ENCODE assay signal across 27 mouse cellular contexts in the genomic region with DNA sequence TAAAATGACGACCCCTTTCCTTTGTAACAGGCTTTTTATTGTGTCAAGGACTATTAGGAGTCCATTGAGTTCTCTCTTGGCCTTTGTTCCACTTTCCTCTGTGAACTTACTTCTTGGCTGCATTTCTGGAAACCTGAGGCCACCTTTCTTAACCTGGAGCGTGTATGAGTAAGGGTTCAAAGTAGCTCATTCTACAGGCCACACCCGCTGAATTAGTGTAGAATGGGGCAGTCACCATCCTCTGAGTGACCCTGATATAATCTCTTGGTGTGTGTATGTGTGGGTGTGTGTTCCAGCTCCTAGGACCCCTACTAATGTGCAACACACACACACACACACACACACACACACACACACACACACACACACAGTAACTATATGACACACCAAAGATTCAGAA.
DNase-seq lines count a peak whose midpoint lies in the region; ATAC-seq and TF ChIP-seq lines count a peak whose summit lies in the region.
"Had no signal": no experiment of that assay in that cellular context is flagged by ENCODE, and none has a peak within 500 bp of the region (broad histone marks: within the 10 kb centered on the region; RNA-seq: fewer than 3 reads in every experiment).

No protein-coding gene starts in this region.

- peak; percentile 88 for ATAC-seq in intestine, embryonic 15.5 days
- ATAC-seq in intestine, postnatal 0 days, result no peak
- ATAC-seq in stomach, postnatal 0 days (ENCODE audit: low FRiP score, low TSS enrichment), result peak; percentile 82; the same call in 1 of the 2 replicates
- ATAC-seq in hindbrain, embryonic 14.5 days (ENCODE audit: low FRiP score), result no peak
- ATAC-seq: activated CD4-positive, CD25-positive, alpha-beta regulatory T cell, adult 4 months; CD4-positive, CD25-positive, alpha-beta regulatory T cell, adult 4 months; forebrain, embryonic 13.5 days; forebrain, embryonic 15.5 days; forebrain, postnatal 0 days; Patski had no signal

- WGBS in intestine, embryonic 15.5 days, result 70% methylated on average over 3 of the region's 3 CpGs
- WGBS in intestine, postnatal 0 days, result 46% methylated on average over 3 of the region's 3 CpGs
- WGBS in small intestine, adult 2 months, result 37% methylated on average over 3 of the region's 3 CpGs
- 65% methylated on average over 3 of the region's 3 CpGs for WGBS in stomach, postnatal 0 days
- WGBS in kidney, adult 2 months, result 53% methylated on average over 3 of the region's 3 CpGs
- WGBS in hindbrain, embryonic 14.5 days, result 82% methylated on average over 3 of the region's 3 CpGs

- no peak for TF ChIP-seq CTCF in intestine, postnatal 0 days (IDR thresholded peaks at IDR 0.05; ENCODE audit: low read depth)
- TF ChIP-seq CTCF in small intestine, adult 2 months (IDR thresholded peaks at IDR 0.05; ENCODE audit: extremely low read depth, insufficient read length, insufficient replicate concordance, low read depth, low read length), result no peak
- no peak for TF ChIP-seq CTCF in stomach, postnatal 0 days (IDR thresholded peaks at IDR 0.05; ENCODE audit: low read depth)
- no peak for TF ChIP-seq CTCF in kidney, adult 2 months (conservative IDR thresholded peaks at IDR 0.05; ENCODE audit: insufficient read depth, insufficient read length, low read depth, low read length)

- H3K4me2 ChIP-seq in intestine, embryonic 15.5 days (replicated peaks), result no peak overlapping the region
- no peak overlapping the region for H3K4me2 ChIP-seq in intestine, postnatal 0 days (replicated peaks; ENCODE audit: low read depth)
- H3K4me2 ChIP-seq in stomach, postnatal 0 days (replicated peaks; ENCODE audit: low read depth), result no peak overlapping the region
- H3K4me2 ChIP-seq in hindbrain, embryonic 14.5 days (replicated peaks), result no peak overlapping the region
- H3K4me2 ChIP-seq: embryonic facial prominence, embryonic 13.5 days; embryonic facial prominence, embryonic 15.5 days; forebrain, embryonic 13.5 days; forebrain, embryonic 15.5 days had no signal

- H3K4me1 ChIP-seq in intestine, embryonic 15.5 days (replicated peaks), result no peaks in the 10 kb centered on the region
- H3K4me1 ChIP-seq in intestine, postnatal 0 days (replicated peaks; ENCODE audit: control insufficient read depth, insufficient read depth, low read length), result no peaks in the 10 kb centered on the region
- peaks cover 10% of the 10 kb centered on the region for H3K4me1 ChIP-seq in small intestine, adult 2 months (ENCODE audit: control insufficient read depth, insufficient read depth, insufficient read length, low read length)
- H3K4me1 ChIP-seq in stomach, postnatal 0 days (replicated peaks; ENCODE audit: control insufficient read depth, insufficient read depth), result no peaks in the 10 kb centered on the region
- H3K4me1 ChIP-seq in kidney, adult 2 months (ENCODE audit: control insufficient read depth, insufficient read depth, low read length), result no peaks in the 10 kb centered on the region; the same call in 1 of the 2 replicates
- no peaks in the 10 kb centered on the region for H3K4me1 ChIP-seq in hindbrain, embryonic 14.5 days (replicated peaks; ENCODE audit: control insufficient read depth, insufficient read depth, low read length)
- H3K4me1 ChIP-seq: embryonic facial prominence, embryonic 13.5 days; embryonic facial prominence, embryonic 15.5 days; forebrain, embryonic 13.5 days; forebrain, embryonic 15.5 days had no signal

- no peaks in the 10 kb centered on the region for H3K36me3 ChIP-seq in intestine, embryonic 15.5 days
- no peaks in the 10 kb centered on the region for H3K36me3 ChIP-seq in intestine, postnatal 0 days (ENCODE audit: control insufficient read depth, insufficient read depth)
- H3K36me3 ChIP-seq in small intestine, adult 2 months (ENCODE audit: control insufficient read depth, insufficient read depth, low read length), result no peaks in the 10 kb centered on the region
- no peaks in the 10 kb centered on the region for H3K36me3 ChIP-seq in stomach, postnatal 0 days (ENCODE audit: control insufficient read depth, insufficient read depth, low read length)
- no peaks in the 10 kb centered on the region for H3K36me3 ChIP-seq in kidney, adult 2 months (ENCODE audit: control insufficient read depth, insufficient read depth, low read length)
- no peaks in the 10 kb centered on the region for H3K36me3 ChIP-seq in hindbrain, embryonic 14.5 days (replicated peaks; ENCODE audit: control insufficient read depth, insufficient read depth)
- H3K36me3 ChIP-seq: embryonic facial prominence, embryonic 13.5 days; embryonic facial prominence, embryonic 15.5 days; forebrain, embryonic 15.5 days; G1E had no signal

- no peak overlapping the region for H3K27ac ChIP-seq in intestine, embryonic 15.5 days
- no peak overlapping the region for H3K27ac ChIP-seq in intestine, postnatal 0 days (ENCODE audit: low read depth, low read length)
- H3K27ac ChIP-seq in small intestine, adult 2 months (ENCODE audit: insufficient read depth, low read depth, low read length), result peak overlapping the region; percentile 37; the same call in 1 of the 2 replicates
- H3K27ac ChIP-seq in stomach, postnatal 0 days (replicated peaks), result no peak overlapping the region
- H3K27ac ChIP-seq in kidney, adult 2 months (ENCODE audit: insufficient read depth, low read depth, low read length), result no peak overlapping the region
- no peak overlapping the region for H3K27ac ChIP-seq in hindbrain, embryonic 14.5 days
- H3K27ac ChIP-seq: embryonic facial prominence, embryonic 13.5 days; embryonic facial prominence, embryonic 15.5 days; forebrain, embryonic 13.5 days; forebrain, embryonic 15.5 days had no signal

- no peak for TF ChIP-seq EP300 in stomach, postnatal 0 days (optimal IDR thresholded peaks at IDR 0.05)

- no peak for DNase-seq in stomach, postnatal 0 days (ENCODE audit: low spot score)
- DNase-seq in kidney, adult 2 months, result no peak
- no peak for DNase-seq in hindbrain, embryonic 14.5 days (ENCODE audit: low spot score)
- DNase-seq: adrenal gland, adult 8-10 months; adrenal gland, postnatal 14 days; adrenal gland, postnatal 36 days; B cell, adult 2 months; cerebellum, adult 11 months; cerebellum, adult 18-20 months; cerebellum, adult 8-10 months; cerebellum, adult 9-11 months; cerebellum, postnatal 14 days; cerebellum, postnatal 36 days; embryo, embryonic 11 days; forebrain, postnatal 0 days had no signal

- TF ChIP-seq POLR2A in small intestine, adult 2 months (IDR thresholded peaks at IDR 0.05; ENCODE audit: low read depth, low read length), result no peak
- no peak for TF ChIP-seq POLR2A in kidney, adult 2 months (IDR thresholded peaks at IDR 0.05; ENCODE audit: low read depth, low read length)

- no peak overlapping the region for H3K9ac ChIP-seq in intestine, embryonic 15.5 days
- no peak overlapping the region for H3K9ac ChIP-seq in intestine, postnatal 0 days (ENCODE audit: low read depth, low read length)
- H3K9ac ChIP-seq in stomach, postnatal 0 days (ENCODE audit: low read length), result no peak overlapping the region
- H3K9ac ChIP-seq in hindbrain, embryonic 14.5 days, result no peak overlapping the region
- H3K9ac ChIP-seq: embryonic facial prominence, embryonic 13.5 days; embryonic facial prominence, embryonic 15.5 days; forebrain, embryonic 13.5 days; forebrain, embryonic 15.5 days; forebrain, postnatal 0 days had no signal

- H3K27me3 ChIP-seq in intestine, embryonic 15.5 days (replicated peaks), result no peaks in the 10 kb centered on the region
- no peaks in the 10 kb centered on the region for H3K27me3 ChIP-seq in intestine, postnatal 0 days (replicated peaks; ENCODE audit: control insufficient read depth, insufficient read depth, low read length)
- H3K27me3 ChIP-seq in small intestine, adult 2 months (ENCODE audit: control insufficient read depth, insufficient read depth, low read length), result no peaks in the 10 kb centered on the region
- H3K27me3 ChIP-seq in stomach, postnatal 0 days (ENCODE audit: control insufficient read depth, insufficient read depth, low read length), result no peaks in the 10 kb centered on the region
- no peaks in the 10 kb centered on the region for H3K27me3 ChIP-seq in kidney, adult 2 months (replicated peaks; ENCODE audit: control insufficient read depth, insufficient read depth, low read length)
- H3K27me3 ChIP-seq in hindbrain, embryonic 14.5 days (ENCODE audit: control insufficient read depth, insufficient read depth, low read length), result no peaks in the 10 kb centered on the region
- H3K27me3 ChIP-seq: CH12.LX; embryonic facial prominence, embryonic 13.5 days; embryonic facial prominence, embryonic 15.5 days; forebrain, embryonic 13.5 days; forebrain, embryonic 15.5 days; Patski had no signal

- no peaks in the 10 kb centered on the region for H3K9me3 ChIP-seq in intestine, embryonic 15.5 days
- H3K9me3 ChIP-seq in intestine, postnatal 0 days (ENCODE audit: control insufficient read depth), result no peaks in the 10 kb centered on the region
- no peaks in the 10 kb centered on the region for H3K9me3 ChIP-seq in stomach, postnatal 0 days (ENCODE audit: control insufficient read depth, low read length)
- no peaks in the 10 kb centered on the region for H3K9me3 ChIP-seq in hindbrain, embryonic 14.5 days (ENCODE audit: control insufficient read depth, low read length)
- H3K9me3 ChIP-seq: embryonic facial prominence, embryonic 13.5 days; embryonic facial prominence, embryonic 15.5 days; forebrain, embryonic 13.5 days; forebrain, embryonic 15.5 days; G1E had no signal

- H3K4me3 ChIP-seq in intestine, embryonic 15.5 days (replicated peaks), result no peak overlapping the region
- no peak overlapping the region for H3K4me3 ChIP-seq in intestine, postnatal 0 days (ENCODE audit: low read depth, low read length)
- no peak overlapping the region for H3K4me3 ChIP-seq in small intestine, adult 2 months (ENCODE audit: low read depth, low read length)
- H3K4me3 ChIP-seq in stomach, postnatal 0 days (ENCODE audit: low read depth, low read length), result no peak overlapping the region
- no peak overlapping the region for H3K4me3 ChIP-seq in kidney, adult 2 months (ENCODE audit: insufficient read depth, low read depth, low read length)
- H3K4me3 ChIP-seq in hindbrain, embryonic 14.5 days (replicated peaks; ENCODE audit: low read length), result no peak overlapping the region
- H3K4me3 ChIP-seq: embryonic facial prominence, embryonic 13.5 days; embryonic facial prominence, embryonic 15.5 days; forebrain, embryonic 13.5 days; forebrain, embryonic 15.5 days had no signal

Comparison
In these comparisons a context has a peak if more than half of its experiments do, and no peak if none do; other contexts are left out.
1. ATAC-seq: peak in intestine, embryonic 15.5 days (single experiment) and stomach, postnatal 0 days (single experiment); none in intestine, postnatal 0 days (single experiment) and hindbrain, embryonic 14.5 days (single experiment).